Mouse (Mus musculus) cerebral cortex, adult 2 months (tissue): ENCODE results near the gene Slc6a5.

Source experiments
- WGBS: fragments of 180-500 bp; shearing (Covaris S2); methylation state at CpG from one replicate; pipeline ENCODE4 v1.1.7; 2018; 5-methylcytosine and 5-hydroxymethylcytosine counted together

Slc6a5 gene

GRCm38 (mm10) chr7:49909850-49910249 lies at the start of gene Slc6a5:
Gene Slc6a5 (plus strand): TSS chr7:49910146.
- WGBS, result 3% methylated on average over 15 of the region's 15 CpGs

DNA sequence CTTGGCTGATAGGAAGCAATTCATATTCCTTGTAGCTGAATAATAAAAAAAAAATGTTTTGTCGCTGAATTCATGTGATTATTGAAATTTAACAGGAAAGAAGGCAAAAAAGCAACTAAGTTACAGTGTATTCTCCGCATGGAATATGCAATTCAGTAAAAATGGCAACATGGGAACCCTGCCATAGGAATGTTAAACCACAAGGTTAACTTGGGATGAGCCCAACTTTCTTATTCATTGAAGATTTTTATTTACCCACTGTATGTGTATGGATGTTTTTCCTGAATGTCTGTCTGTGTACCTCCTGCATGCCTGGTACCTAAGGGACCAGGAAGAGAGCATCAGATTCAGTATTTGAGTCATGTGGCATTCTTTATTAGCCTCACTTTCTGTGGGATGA lies 48.8 kb upstream of the Slc6a5 start:
- WGBS, result 94% methylated on average over 2 of the region's 2 CpGs

DNA sequence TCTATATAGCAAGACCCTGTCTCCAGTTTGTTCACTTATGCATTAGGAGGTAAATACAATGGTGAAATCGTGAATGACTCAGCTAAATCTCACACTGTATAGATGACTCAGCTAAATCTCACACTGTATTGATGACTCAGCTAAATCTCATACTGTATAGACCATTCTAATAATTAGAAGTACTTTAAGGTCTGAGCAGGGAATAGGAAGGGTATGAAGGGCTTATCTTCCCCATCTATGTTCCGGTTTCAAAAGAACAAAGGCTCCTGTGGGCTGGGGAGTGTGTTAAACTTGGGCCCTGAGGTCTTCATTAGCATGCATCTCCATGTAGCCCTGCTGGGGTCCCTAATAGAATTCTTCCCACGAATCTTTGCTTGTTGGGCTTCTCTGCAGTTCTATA lies 46.2 kb upstream of the Slc6a5 start:
- WGBS, result 70% methylated on average over 3 of the region's 3 CpGs

DNA sequence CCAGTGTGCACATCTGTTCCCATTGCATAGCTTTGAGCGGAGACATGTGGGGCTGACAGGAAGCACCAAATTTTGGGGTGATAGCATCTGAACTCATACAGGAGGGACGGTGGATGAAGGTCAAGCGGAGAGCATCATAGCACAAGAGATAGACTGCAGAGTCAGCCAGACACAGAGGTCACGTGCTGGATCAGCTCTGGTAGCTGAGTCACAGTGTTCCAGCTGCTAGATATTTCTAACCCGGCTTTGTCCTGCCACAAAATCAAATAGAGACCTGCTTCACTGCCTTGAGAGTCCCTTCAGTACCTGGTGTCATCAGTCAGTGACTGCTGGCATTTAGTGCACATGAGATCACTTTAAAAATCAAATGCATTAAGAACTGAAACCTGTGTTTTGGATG lies 40.3 kb upstream of the Slc6a5 start:
- WGBS, result 84% methylated on average over 5 of the region's 5 CpGs

- WGBS, result 49% methylated on average over 3 of the region's 3 CpGs
These were observed 39.7 kb upstream of the Slc6a5 start for GRCm38 (mm10) chr7:49870276-49870675.

- 82% methylated on average over 5 of the region's 5 CpGs for WGBS
These were observed 32.6 kb upstream of the Slc6a5 start for GRCm38 (mm10) chr7:49877307-49877706.

DNA sequence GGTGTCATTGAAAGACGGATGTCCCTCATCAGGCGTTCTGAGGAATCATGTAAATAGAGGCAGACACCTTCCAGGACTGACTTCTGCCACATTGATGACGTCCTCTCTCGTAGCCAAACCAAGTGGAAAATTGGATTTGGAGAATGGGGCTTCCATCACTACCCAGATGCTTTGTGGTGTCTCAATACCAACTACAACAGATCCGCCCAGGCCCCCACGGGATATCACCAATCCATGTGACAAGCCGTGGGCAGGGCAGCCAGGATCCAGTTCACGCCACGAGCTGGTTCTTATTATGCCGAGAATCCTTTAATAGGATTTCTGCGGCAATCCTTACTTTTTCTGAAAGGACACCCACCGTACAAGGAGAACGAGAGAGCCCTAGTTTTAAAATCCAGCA lies 30.9 kb upstream of the Slc6a5 start:
- 44% methylated on average over 13 of the region's 13 CpGs for WGBS

DNA sequence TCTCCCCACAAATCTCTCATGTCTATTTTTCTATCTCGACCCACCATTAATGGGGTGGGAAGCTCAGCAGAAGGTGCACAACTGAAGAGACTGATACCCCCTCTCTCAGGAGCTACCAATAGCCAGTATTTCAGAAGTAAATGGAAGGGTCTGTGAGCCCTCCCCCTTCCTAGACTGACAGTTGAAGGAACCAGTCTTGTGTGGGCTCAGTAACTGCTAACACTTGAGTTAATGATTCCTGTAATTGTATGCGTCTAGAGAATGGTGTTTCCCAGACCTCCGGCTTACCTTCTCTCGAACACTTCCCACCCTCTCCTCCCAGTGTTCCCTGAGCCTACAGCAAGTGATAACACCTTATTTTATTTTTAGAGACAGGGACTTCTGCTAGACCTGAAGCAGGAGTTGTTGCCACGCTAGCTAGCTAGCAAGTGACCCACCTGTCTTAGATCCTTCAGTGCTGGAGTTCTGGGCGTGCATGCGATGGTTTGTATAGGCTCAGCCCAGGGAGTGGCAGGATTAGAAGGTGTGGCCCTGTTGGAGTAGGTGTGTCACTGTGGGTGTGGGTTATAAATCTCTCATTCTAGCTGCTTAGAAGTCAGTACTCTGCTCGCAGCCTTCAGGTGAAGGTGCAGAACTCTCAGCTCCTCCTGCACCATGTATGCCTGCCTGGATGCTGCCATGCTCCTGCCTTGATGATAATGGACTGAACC lies 29.8 kb upstream of the Slc6a5 start:
- WGBS, result 86% methylated on average over 8 of the region's 8 CpGs

GRCm38 (mm10) chr7:49882288-49882687 lies 27.7 kb upstream of the Slc6a5 start:
- WGBS, result 23% methylated on average over 4 of the region's 4 CpGs

GRCm38 (mm10) chr7:49882694-49883389 lies 27.1 kb upstream of the Slc6a5 start:
- WGBS, result 15% methylated on average over 16 of the region's 16 CpGs

DNA sequence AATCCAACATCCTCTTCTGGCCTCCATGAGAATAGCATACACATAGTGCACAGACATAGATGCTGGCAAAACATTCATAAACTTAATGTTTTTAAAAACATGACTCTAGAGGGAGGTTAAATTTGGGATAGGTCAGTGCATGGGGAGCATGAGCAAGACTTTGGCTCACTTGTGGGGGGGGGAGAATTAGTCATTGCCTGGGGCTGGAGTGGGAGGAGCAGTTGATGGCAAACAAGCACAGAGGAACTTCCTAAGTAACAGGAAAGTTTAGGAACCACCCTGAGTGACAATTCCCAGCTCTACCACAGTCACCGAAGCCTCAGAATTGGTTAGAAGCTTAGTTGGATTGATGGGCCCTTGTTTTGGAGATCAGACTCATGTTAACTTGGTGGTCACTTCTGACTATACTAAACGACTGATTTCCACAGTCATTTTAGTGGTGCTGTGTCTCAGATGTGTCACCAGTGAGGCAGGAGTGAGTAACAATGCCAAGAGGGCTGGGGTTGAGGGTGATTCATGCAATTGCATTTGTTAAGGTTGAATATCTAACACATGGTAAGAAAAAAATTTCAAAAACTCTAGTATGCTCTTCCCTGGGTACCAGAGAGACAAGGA lies 22.1 kb upstream of the Slc6a5 start:
- 80% methylated on average over 2 of the region's 2 CpGs for WGBS

DNA sequence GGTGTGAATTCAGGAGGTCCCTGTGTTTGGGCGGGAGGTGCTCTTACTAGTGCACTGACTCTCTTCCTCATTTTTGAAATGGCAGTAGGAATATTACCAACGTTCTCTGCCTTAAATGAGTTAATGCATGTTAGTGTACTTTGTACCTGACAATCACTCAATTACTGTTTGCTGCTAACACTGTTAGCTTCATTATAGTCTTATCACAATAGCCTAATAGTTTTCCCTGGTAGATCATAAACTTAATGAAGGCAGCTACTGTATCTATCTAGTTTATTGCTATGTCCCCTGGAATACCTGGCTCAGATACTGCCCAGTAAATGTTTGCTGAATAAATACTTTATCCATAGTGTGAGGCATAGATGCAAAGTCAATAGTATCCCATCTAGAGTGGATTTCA lies 15.2 kb upstream of the Slc6a5 start:
- 75% methylated on average over 2 of the region's 2 CpGs for WGBS

DNA sequence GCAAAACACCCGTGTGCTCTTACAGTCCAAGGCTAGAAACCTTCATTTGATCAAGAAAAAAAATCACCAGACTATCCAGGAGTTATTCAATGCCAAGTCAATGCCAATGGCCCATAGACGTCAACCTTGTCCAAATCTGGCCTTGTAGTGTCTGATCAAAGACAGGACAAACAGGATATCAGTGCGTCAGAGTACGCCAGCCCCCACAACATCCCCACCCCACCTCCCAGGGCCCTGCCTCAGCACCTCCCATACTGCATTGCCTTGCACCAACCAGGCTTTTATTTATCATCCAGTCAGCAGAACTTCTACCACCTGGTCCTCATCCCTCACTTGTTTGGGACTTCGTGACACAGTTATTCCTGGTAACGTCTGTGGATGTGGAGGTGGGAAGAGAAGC lies 14.7 kb upstream of the Slc6a5 start:
- 69% methylated on average over 6 of the region's 6 CpGs for WGBS

DNA sequence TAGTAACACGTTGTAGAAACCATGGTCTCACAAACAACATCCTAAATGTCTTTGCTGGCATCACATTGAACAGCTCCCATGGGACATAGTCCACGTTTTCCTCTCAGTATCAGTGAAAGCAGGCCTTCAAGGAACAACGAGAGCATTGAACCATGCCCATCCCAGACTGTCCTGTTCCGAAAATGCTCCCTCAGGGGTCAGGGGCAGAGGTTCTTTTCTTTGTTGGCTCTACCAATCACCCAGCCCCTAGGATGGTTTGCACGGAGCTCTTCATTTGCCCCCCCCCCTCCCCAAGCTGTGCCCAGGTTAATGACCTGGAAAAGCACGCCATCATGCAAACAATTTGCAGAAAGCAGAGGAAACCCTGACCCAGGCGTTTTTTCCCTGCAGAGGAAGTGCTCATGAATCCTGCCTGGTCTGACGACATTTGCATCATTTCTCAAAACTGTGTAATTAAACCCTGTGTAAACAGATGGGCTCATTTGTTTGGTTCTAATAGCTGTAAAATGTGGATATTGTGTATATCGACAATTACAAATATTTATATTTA lies 7.9 kb upstream of the Slc6a5 start:
- 49% methylated on average over 9 of the region's 9 CpGs for WGBS

- WGBS, result 5% methylated on average over 28 of the region's 28 CpGs
These were observed 2.5 kb upstream of the Slc6a5 start for GRCm38 (mm10) chr7:49907191-49908171.

DNA sequence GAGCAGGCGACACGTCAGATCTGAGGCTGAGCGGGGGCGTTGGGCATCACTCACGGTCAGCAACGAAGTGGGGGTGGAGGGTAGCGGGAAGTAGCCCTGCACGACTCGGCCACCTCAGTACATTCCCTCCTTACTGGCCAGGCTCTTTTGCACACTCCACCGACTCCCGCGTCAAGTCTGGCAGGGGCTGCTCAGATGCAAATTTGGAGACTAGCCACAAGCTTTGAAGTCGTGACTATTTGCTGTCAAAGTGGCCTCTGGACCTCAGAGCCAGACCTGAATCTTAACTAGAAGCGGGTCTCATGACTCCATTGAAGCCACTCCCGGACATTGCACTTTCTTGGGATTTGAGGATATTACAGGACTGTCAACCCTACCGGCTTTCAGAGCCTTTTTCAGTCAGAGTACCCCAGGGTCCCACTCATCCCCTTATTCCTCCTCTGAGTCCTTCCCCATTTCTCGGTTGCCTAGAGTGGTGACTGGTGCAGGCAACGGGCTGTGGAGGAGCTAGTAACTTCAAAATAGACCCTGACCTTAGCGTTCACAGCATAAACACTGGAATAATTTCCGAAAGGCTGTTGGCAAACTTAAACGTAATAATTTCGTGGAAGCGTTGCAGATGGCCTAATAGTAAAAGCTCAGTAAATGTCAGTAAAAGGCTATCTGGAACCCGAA lies 1.6 kb upstream of the Slc6a5 start:
- WGBS, result 2% methylated on average over 24 of the region's 24 CpGs

GRCm38 (mm10) chr7:49908990-49909411 lies 945 bp upstream of the Slc6a5 start:
- under 1% methylated on average over 26 of the region's 26 CpGs for WGBS

DNA sequence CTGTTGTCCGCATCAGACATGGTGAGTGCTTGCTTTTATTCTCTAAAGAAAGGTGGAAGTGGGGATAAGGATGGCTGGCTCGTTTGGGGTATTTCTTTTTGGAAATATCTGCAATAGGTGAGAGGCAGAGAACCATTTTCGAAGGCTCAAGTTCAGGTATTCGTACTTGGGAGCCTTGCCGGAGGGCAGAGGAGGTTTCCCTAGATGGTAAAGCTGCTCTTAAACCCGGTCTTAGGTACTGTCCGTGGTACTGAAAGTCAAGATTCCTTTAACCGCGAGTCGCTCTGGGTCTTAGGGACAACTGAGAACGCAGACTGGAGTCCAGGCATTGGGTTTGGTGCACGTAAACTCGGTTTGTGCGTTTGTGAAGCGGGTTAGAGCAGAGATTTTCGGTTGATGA lies 415 bp downstream of the Slc6a5 start:
- 4% methylated on average over 16 of the region's 16 CpGs for WGBS

GRCm38 (mm10) chr7:49911147-49911946 lies 1.4 kb downstream of the Slc6a5 start:
- WGBS, result 4% methylated on average over 23 of the region's 23 CpGs

- 2% methylated on average over 26 of the region's 26 CpGs for WGBS
These were observed 2.0 kb downstream of the Slc6a5 start for GRCm38 (mm10) chr7:49911947-49912262.
